ENCODE assay signal across 9 mouse cellular contexts in the genomic region with DNA sequence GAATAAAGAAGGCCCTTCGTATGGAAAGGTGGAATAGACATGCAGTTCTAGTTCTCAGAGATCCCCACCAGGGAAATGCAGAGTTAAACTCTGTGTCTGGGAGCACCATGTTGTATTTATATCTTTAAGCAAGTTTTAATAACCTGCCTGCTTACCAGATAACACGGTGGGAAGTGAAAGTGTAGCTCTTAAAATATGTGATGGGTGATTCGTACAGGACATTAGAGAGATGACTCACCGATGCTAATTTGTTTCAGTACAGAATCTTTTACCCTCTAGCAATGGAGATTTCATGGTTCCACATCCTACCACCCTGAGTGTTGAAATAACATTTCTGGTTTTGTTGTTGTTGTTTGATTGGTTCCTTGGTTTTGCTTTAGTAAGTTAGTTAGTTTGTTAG. TPM values are rescaled to one million over a fixed set of nuclear protein-coding genes. Genes with fewer than 3 reads are reported as not detected.
A peak's percentile ranks its signal among the peaks of the same experiment; 100 is the strongest.
DNase-seq lines count a peak whose midpoint lies in the region; ATAC-seq and TF ChIP-seq lines count a peak whose summit lies in the region.
"Had no signal": no experiment of that assay in that cellular context is flagged by ENCODE, and none has a peak within 500 bp of the region (broad histone marks: within the 10 kb centered on the region; RNA-seq: fewer than 3 reads in every experiment).

No protein-coding gene starts in this region.

- TF ChIP-seq RAD21 in MEL (IDR thresholded peaks at IDR 0.05; ENCODE audit: low read depth, low read length) = no peak

- peak overlapping the region; percentile 95 for H3K4me3 ChIP-seq in gastrocnemius, adult 2 months
- H3K4me3 ChIP-seq in MEL (ENCODE audit: control insufficient read depth in 1 of 2, insufficient read depth in 1 of 2, low read depth in 2 of 2, low read length in 2 of 2) = peak overlapping the region in 1 of 2 experiments; percentile 29; a peak in 2 of 4 replicates
- H3K4me3 ChIP-seq in hindbrain, embryonic 12.5 days = peak overlapping the region; percentile 99
- H3K4me3 ChIP-seq in midbrain, embryonic 11.5 days (ENCODE audit: low read depth, low read length) = peak overlapping the region; percentile 85

- peak overlapping the region; percentile 99 for H3K27ac ChIP-seq in gastrocnemius, adult 2 months
- H3K27ac ChIP-seq in MEL (ENCODE audit: control insufficient read depth, low read depth, low read length) = no peak overlapping the region
- H3K27ac ChIP-seq in hindbrain, embryonic 12.5 days = no peak overlapping the region
- H3K27ac ChIP-seq in midbrain, embryonic 11.5 days (ENCODE audit: low read depth, low read length) = peak overlapping the region; percentile 15; the same call in 1 of the 2 replicates

- no peak for TF ChIP-seq EP300 in MEL (IDR thresholded peaks at IDR 0.05; ENCODE audit: low read depth in 1 of 2, low read length in 2 of 2)

- peaks cover 12 to 21% of the 10 kb centered on the region in 2 experiments for H3K36me3 ChIP-seq in MEL (ENCODE audit: control insufficient read depth in 1 of 2, insufficient read depth in 2 of 2, low read length in 2 of 2)
- H3K36me3 ChIP-seq in hindbrain, embryonic 12.5 days = peaks cover 22% of the 10 kb centered on the region
- 0 out of 2 replicates have a peak, but pooled peaks cover 2% of the 10 kb centered on the region for H3K36me3 ChIP-seq in midbrain, embryonic 11.5 days (ENCODE audit: control insufficient read depth, insufficient read depth, low read length)

- no peak for TF ChIP-seq CTCF in gastrocnemius, adult 2 months (IDR thresholded peaks at IDR 0.05)
- no peak for TF ChIP-seq CTCF in MEL (IDR thresholded peaks at IDR 0.05 in 2 of 3, conservative IDR thresholded peaks at IDR 0.05 in 1 of 3; ENCODE audit: control insufficient read depth in 1 of 3, insufficient read depth in 1 of 3, low read depth in 2 of 3, low read length in 3 of 3, poor library complexity in 1 of 3, severe bottlenecking in 1 of 3)

- 29% methylated on average over 4 of the region's 4 CpGs for WGBS in hindbrain, embryonic 12.5 days
- 32% methylated on average over 4 of the region's 4 CpGs for WGBS in midbrain, embryonic 11.5 days

- TF ChIP-seq POLR2A in MEL (IDR thresholded peaks at IDR 0.05; ENCODE audit: control insufficient read depth in 1 of 2, insufficient read depth in 1 of 2, low read depth in 1 of 2, low read length in 2 of 2, poor library complexity in 1 of 2) = no peak

- peaks cover 44% of the 10 kb centered on the region for H3K79me2 ChIP-seq in MEL (ENCODE audit: control insufficient read depth, insufficient read depth, low read length, poor library complexity)

- no peaks in the 10 kb centered on the region for H3K9me3 ChIP-seq in MEL (replicated peaks; ENCODE audit: insufficient read depth, low read length)
- H3K9me3 ChIP-seq in hindbrain, embryonic 12.5 days (replicated peaks) = no peaks in the 10 kb centered on the region
- no peaks in the 10 kb centered on the region for H3K9me3 ChIP-seq in midbrain, embryonic 11.5 days (ENCODE audit: control insufficient read depth, low read length)

- intact Hi-C loops in gastrocnemius, adult 2 months (cut with DNase I) = no loop called here

- no peak for ATAC-seq in hindbrain, embryonic 12.5 days (ENCODE audit: low FRiP score)
- ATAC-seq in midbrain, embryonic 11.5 days (ENCODE audit: low FRiP score) = no peak

- DNase-seq in gastrocnemius, adult 2 months = no peak
- DNase-seq in gastrocnemius, adult 8-10 months (ENCODE audit: low spot score in 2 of 2) = no peak
- peak; percentile 60 for DNase-seq in MEL (ENCODE audit: low read depth, low spot score)
- DNase-seq in midbrain, embryonic 11.5 days (ENCODE audit: low spot score, missing footprints) = no peak
- no peak for DNase-seq in spleen, adult 18-20 months
- no peak for DNase-seq in MN1 (ENCODE audit: low spot score)
- no peak for DNase-seq in cerebellum, postnatal 36 days
- DNase-seq: adrenal gland, adult 8-10 months had no signal

- H3K4me1 ChIP-seq in MEL (ENCODE audit: control insufficient read depth in 1 of 2, insufficient read depth in 2 of 2, low read length in 2 of 2) = peaks cover 14 to 18% of the 10 kb centered on the region in 2 experiments
- H3K4me1 ChIP-seq in hindbrain, embryonic 12.5 days = peaks cover 53% of the 10 kb centered on the region
- peaks cover 31% of the 10 kb centered on the region for H3K4me1 ChIP-seq in midbrain, embryonic 11.5 days (ENCODE audit: control insufficient read depth, insufficient read depth, low read length)

- H3K9ac ChIP-seq in MEL (ENCODE audit: control insufficient read depth, low read depth, low read length, poor library complexity, severe bottlenecking) = 0 out of 2 replicates have a peak overlapping the region, but pooled peaks have one; percentile 16
- H3K9ac ChIP-seq in hindbrain, embryonic 12.5 days = peak overlapping the region; percentile 53; the same call in 1 of the 2 replicates
- H3K9ac ChIP-seq in midbrain, embryonic 11.5 days (ENCODE audit: low read length) = peak overlapping the region; percentile 54

- peak overlapping the region; percentile 66 for H3K4me2 ChIP-seq in hindbrain, embryonic 12.5 days (replicated peaks)
- peak overlapping the region; percentile 77 for H3K4me2 ChIP-seq in midbrain, embryonic 11.5 days

- H3K27me3 ChIP-seq in MEL (ENCODE audit: control insufficient read depth in 1 of 2, insufficient read depth in 2 of 2, low read length in 2 of 2) = no peaks in the 10 kb centered on the region
- H3K27me3 ChIP-seq in hindbrain, embryonic 12.5 days = no peaks in the 10 kb centered on the region
- H3K27me3 ChIP-seq in midbrain, embryonic 11.5 days (ENCODE audit: control insufficient read depth, insufficient read depth, low read length) = no peaks in the 10 kb centered on the region

TF ChIP-seq in MEL, 35 proteins besides CTCF, POLR2A, EP300 and RAD21:
- no peak for TF ChIP-seq SIN3A (IDR thresholded peaks at IDR 0.05; ENCODE audit: low read length)
- no peak for TF ChIP-seq CHD2 (IDR thresholded peaks at IDR 0.05; ENCODE audit: low read length)
- peak; percentile 20; the same call in 1 of the 2 replicates for TF ChIP-seq SMC3 (IDR thresholded peaks at IDR 0.05; ENCODE audit: low read depth, low read length)
- 0 out of 2 replicates have a peak, but pooled peaks have one; percentile 19 for TF ChIP-seq GATA1 (IDR thresholded peaks at IDR 0.05; ENCODE audit: low read depth, low read length)
- no peak for TF ChIP-seq KAT2A (conservative IDR thresholded peaks at IDR 0.05; ENCODE audit: low read depth, low read length)
- TF ChIP-seq TCF12 (IDR thresholded peaks at IDR 0.05; ENCODE audit: low read depth, low read length) = no peak
- no peak for TF ChIP-seq USF1 (IDR thresholded peaks at IDR 0.05; ENCODE audit: low read depth, low read length)
- no peak for TF ChIP-seq TAL1 (IDR thresholded peaks at IDR 0.05; ENCODE audit: low read length)
- no peak for TF ChIP-seq MEF2A (IDR thresholded peaks at IDR 0.05; ENCODE audit: extremely low read depth, insufficient replicate concordance, low read depth, low read length, poor library complexity, severe bottlenecking)
- no peak for TF ChIP-seq UBTF (IDR thresholded peaks at IDR 0.05; ENCODE audit: borderline replicate concordance, insufficient read depth, low read depth, low read length)
- 0 out of 2 replicates have a peak, but pooled peaks have one; percentile 19 for TF ChIP-seq JUND (IDR thresholded peaks at IDR 0.05; ENCODE audit: low read depth, low read length)
- no peak for TF ChIP-seq MXI1 (IDR thresholded peaks at IDR 0.05; ENCODE audit: low read depth, low read length)
- no peak for TF ChIP-seq MYC (IDR thresholded peaks at IDR 0.05; ENCODE audit: low read depth, low read length)

RNA-seq across cellular contexts. Expression of a gene that starts 2.3 kb away (rescaled TPM):
- 10 to 100 TPM; 76.5 to 87.2 TPM for total RNA-seq in gastrocnemius, adult 2 months (2021)
- total RNA-seq in gastrocnemius, adult 8-10 months (2022) = 100 to 1,000 TPM in 1 of 4 experiments, 10 to 100 TPM in 3; 98.6 to 102 (median 98.9) TPM
- 8.0 and 9.5 TPM in 2 replicates for total RNA-seq in MEL (2012; rRNA removed)
- 10 to 100 TPM in 1 of 2 experiments, not detected in 1; 20.8 TPM for polyA plus RNA-seq in MEL (2012; ENCODE audit: insufficient read depth in 1 of 2, insufficient read length in 2 of 2, low read depth in 1 of 2, low replicate concordance in 2 of 2, missing spikeins in 1 of 2)
- 75.1 and 79.0 TPM in 2 replicates for polyA plus RNA-seq in hindbrain, embryonic 12.5 days (2016; fragmentation: Nextera tagmentation; extraction: Ambion mirVana)
- polyA plus RNA-seq in midbrain, embryonic 11.5 days (2014; fragmentation: Nextera tagmentation; extraction: Ambion mirVana) = 82.5 and 83.6 TPM in 2 replicates

RNA-seq across cellular contexts. Expression of a gene that starts 23.2 kb away (rescaled TPM):
- total RNA-seq in gastrocnemius, adult 2 months (2021) = 10 to 100 TPM; 67.5 to 85.8 TPM
- total RNA-seq in gastrocnemius, adult 8-10 months (2022) = 10 to 100 TPM; 52.7 to 62.4 (median 59.0) TPM
- total RNA-seq in MEL (2012; rRNA removed) = 586 and 596 TPM in 2 replicates
- 100 to 1,000 TPM; 421 to 431 TPM for polyA plus RNA-seq in MEL (2012; ENCODE audit: insufficient read depth in 1 of 2, insufficient read length in 2 of 2, low read depth in 1 of 2, low replicate concordance in 2 of 2, missing spikeins in 1 of 2)
- polyA plus RNA-seq in hindbrain, embryonic 12.5 days (2016; fragmentation: Nextera tagmentation; extraction: Ambion mirVana) = 468 and 477 TPM in 2 replicates
- 533 and 541 TPM in 2 replicates for polyA plus RNA-seq in midbrain, embryonic 11.5 days (2014; fragmentation: Nextera tagmentation; extraction: Ambion mirVana)

RNA-seq across cellular contexts. Expression of a gene that starts 27.5 kb away (rescaled TPM):
- total RNA-seq in gastrocnemius, adult 2 months (2021) = 100 to 1,000 TPM; 101 to 127 TPM
- 100 to 1,000 TPM; 108 to 156 (median 116) TPM for total RNA-seq in gastrocnemius, adult 8-10 months (2022)
- total RNA-seq in MEL (2012; rRNA removed) = 1.0 and 1.1 TPM in 2 replicates
- 1 to 10 TPM in 1 of 2 experiments, not detected in 1; 4.8 TPM for polyA plus RNA-seq in MEL (2012; ENCODE audit: insufficient read depth in 1 of 2, insufficient read length in 2 of 2, low read depth in 1 of 2, low replicate concordance in 2 of 2, missing spikeins in 1 of 2)
- polyA plus RNA-seq in hindbrain, embryonic 12.5 days (2016; fragmentation: Nextera tagmentation; extraction: Ambion mirVana) = 53.2 and 53.3 TPM in 2 replicates
- 16.5 and 17.0 TPM in 2 replicates for polyA plus RNA-seq in midbrain, embryonic 11.5 days (2014; fragmentation: Nextera tagmentation; extraction: Ambion mirVana)

Comparison
In these comparisons a context has a peak if more than half of its experiments do, and no peak if none do; other contexts are left out.
1. H3K27ac ChIP-seq: peak in gastrocnemius, adult 2 months (single experiment) and midbrain, embryonic 11.5 days (single experiment); none in MEL (single experiment) and hindbrain, embryonic 12.5 days (single experiment).
2. RNA of a gene that starts 27.5 kb away (total RNA-seq): 101 to 127 TPM in gastrocnemius, adult 2 months and 108 to 156 TPM in gastrocnemius, adult 8-10 months; 1.0 to 1.1 TPM in MEL; every median in the first group is over 10 times any median in the second.
3. Peak in every context shown above with its lines, with median percentiles within 50 percentile points of each other: H3K9ac ChIP-seq.